Mouse (Mus musculus) embryonic facial prominence, embryonic 11.5 days (tissue): Measurements from ENCODE around the gene Gm2310. TPM values are rescaled to one million over a fixed set of nuclear protein-coding genes. Genes with fewer than 3 reads are reported as not detected.
"Not testable (repeated sequence)": the region's sequence is repeated elsewhere in the genome, so short reads cannot be mapped to it uniquely, and the experiment has no call there.

Experiments used
- ATAC-seq: fragments of 200-750 bp; cut with Nextera tagmentation; replicated peaks from 2 replicates; pipeline ENCODE4 v1.8.0; 2017; ENCODE audit warnings: low read depth; ENCODE audit not compliant: insufficient number of reproducible peaks, low FRiP score, low TSS enrichment
- DNase-seq: peaks from one replicate; pipeline ENCODE4 v3.0.0-alpha.2; 2015; ENCODE audit warnings: low spot score
- H3K27ac ChIP-seq: fragments of 300-500 bp; sonication (generic); replicated peaks from 2 replicates; pipeline ENCODE4 v1.5.1; 2014; ENCODE audit warnings: mild to moderate bottlenecking, low read depth, low read length, control low read depth
- H3K27me3 ChIP-seq: fragments of 300-500 bp; sonication (generic); 2 replicates; pipeline ENCODE4 v1.6.1; 2014; ENCODE audit warnings: mild to moderate bottlenecking, low read length, moderate library complexity, mixed read lengths; ENCODE audit not compliant: control insufficient read depth, insufficient read depth
- H3K36me3 ChIP-seq: fragments of 300-500 bp; sonication (generic); replicated peaks from 2 replicates; pipeline ENCODE4 v1.6.1; 2014; ENCODE audit warnings: low read depth, mild to moderate bottlenecking, low read length, moderate library complexity, mixed read lengths; ENCODE audit not compliant: control insufficient read depth, insufficient read depth
- H3K4me1 ChIP-seq: fragments of 300-500 bp; sonication (generic); 2 replicates; pipeline ENCODE4 v1.6.1; 2014; ENCODE audit warnings: low read length, mixed read lengths; ENCODE audit not compliant: control insufficient read depth, insufficient read depth
- H3K4me2 ChIP-seq: fragments of 300-500 bp; sonication (generic); 2 replicates; pipeline ENCODE4 v1.6.1; 2014; ENCODE audit warnings: low read depth, mild to moderate bottlenecking, control low read depth, low read length, moderate library complexity
- H3K4me3 ChIP-seq: fragments of 300-500 bp; sonication (generic); 2 replicates; pipeline ENCODE4 v1.5.1; 2014; ENCODE audit warnings: low read depth, low read length, control low read depth
- H3K9ac ChIP-seq: fragments of 300-500 bp; sonication (generic); replicated peaks from 2 replicates; pipeline ENCODE4 v1.6.1; 2014; ENCODE audit warnings: mild to moderate bottlenecking, control low read depth, low read length
- H3K9me3 ChIP-seq: fragments of 300-500 bp; sonication (generic); replicated peaks from 2 replicates; pipeline ENCODE4 v1.6.1; 2016; ENCODE audit warnings: mild to moderate bottlenecking, low read length, inconsistent platforms, mixed read lengths; ENCODE audit not compliant: control insufficient read depth
- WGBS: fragments of 180-500 bp; shearing (Covaris S2); extraction: QIAGEN DNeasy Blood & Tissue Kit; methylation state at CpG from one replicate; pipeline ENCODE4 v1.1.7; 2014; 5-methylcytosine and 5-hydroxymethylcytosine counted together
- polyA plus RNA-seq: library from polyadenylated mRNA; unstranded; fragments of >200 nt; fragmentation: Nextera tagmentation; extraction: Ambion mirVana; gene quantifications from 2 replicates; pipeline ENCODE4 v1.2.1, GENCODE M21; 2014

The Gm2310 gene
- not detected in 2 replicates for polyA plus RNA-seq

DNA sequence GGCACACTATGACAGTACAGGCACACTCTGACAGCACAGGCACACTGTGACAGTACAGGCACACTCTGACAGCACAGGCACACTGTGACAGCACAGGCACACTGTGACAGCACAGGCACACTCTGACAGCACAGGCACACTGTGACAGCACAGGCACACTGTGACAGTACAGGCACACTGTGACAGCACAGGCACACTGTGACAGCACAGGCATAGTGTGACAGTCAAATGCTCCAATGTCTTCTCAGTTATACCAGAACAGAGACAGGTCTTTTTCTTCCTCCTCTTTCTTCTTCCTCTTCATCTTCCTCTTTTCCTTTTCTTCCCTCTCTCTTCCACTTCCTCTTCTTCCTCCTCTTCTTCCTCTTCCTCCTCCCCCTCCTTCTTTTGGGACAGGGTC is at the start of gene Gm2310:
Gene Gm2310 (minus strand): TSS at position 101 of the 400 bp plus-strand sequence.
- not testable (repeated sequence) for H3K27me3 ChIP-seq, H3K9ac ChIP-seq, ATAC-seq, H3K4me2 ChIP-seq, DNase-seq, H3K36me3 ChIP-seq, H3K9me3 ChIP-seq, H3K27ac ChIP-seq, H3K4me1 ChIP-seq, H3K4me3 ChIP-seq

DNA sequence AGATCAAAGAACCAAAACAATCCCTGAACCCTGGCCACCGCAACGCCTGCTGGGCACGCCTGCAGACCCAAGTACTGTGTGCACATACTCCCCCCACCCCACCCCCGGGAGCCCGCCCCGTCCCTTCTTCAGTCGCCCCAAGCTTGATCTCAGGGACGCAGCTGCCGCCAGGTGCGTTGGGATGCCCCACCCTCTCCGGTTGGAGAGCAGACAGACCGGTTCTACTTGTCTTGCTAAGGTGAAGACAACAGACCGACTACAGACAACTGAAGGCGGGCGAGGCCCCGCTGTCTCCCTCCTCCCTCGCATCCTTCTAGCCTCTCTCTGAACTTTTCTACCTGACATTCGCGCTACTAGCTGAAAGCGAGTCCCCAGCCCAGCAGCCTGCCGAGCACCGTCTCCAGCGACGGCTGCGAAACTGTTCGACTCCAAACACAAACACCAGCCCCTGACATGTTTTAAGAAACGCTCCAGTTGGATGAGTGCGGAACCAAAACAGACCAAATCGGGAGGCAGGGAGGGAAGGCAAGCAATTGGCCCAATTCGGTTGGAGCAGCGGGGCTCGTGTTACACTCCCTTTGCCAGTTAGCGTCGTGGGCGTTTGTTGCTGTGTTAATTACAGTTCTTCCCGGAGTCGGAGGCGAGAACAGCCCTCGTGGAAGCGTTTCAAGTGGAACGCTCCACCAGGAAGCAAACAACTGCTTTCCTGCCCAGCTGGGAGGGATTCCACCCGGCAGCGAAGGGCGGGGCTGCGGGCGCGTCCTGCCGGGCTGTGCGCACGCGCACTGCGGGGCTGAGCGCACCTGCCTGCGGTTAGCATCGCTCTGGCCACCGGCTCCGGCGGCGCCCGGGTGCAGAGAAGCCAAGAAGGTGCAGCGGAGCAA is 49.1 kb upstream of the Gm2310 start:
- H3K27ac ChIP-seq, result peak overlapping the region; percentile 44
- peaks cover 4% of the 10 kb centered on the region for H3K4me1 ChIP-seq
- peak overlapping the region; percentile 50 for H3K4me3 ChIP-seq
- no peaks in the 10 kb centered on the region; the same call in 1 of the 2 replicates for H3K27me3 ChIP-seq
- no peaks in the 10 kb centered on the region for H3K9me3 ChIP-seq
- under 1% methylated on average over 61 of the region's 61 CpGs for WGBS
- H3K9ac ChIP-seq, result peak overlapping the region; percentile 27
- peak; percentile 82 for ATAC-seq
- peak overlapping the region; percentile 92 for H3K4me2 ChIP-seq
- no peaks in the 10 kb centered on the region for H3K36me3 ChIP-seq
- DNase-seq, result peak; percentile 83

DNA sequence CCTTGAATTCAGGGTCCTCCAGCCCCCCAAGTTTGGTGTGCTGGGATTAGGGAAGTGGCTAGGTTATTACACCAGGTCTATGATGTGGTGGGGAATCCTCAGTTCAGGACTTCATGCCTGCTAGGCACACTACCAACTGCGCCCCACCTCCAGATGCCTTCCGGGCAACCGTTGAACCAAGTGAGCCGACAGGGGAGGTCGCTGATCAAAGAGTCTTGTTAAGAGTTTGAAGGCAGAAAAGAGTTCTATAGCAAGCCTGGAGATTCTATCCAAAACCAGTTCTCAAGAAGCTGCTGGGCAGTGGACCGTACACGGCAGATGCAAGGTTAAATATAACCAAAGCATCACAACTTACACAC is 48.5 kb upstream of the Gm2310 start:
- WGBS, result 7% methylated on average over 7 of the region's 7 CpGs
- Histone ChIP-seq H3K27me3 (no peaks in the 10 kb centered on the region; the same call in 1 of the 2 replicates), H3K4me2 (peak overlapping the region; percentile 92), H3K36me3 (no peaks in the 10 kb centered on the region), H3K4me1 (peaks cover 4% of the 10 kb centered on the region), H3K27ac (0 out of 2 replicates have a peak overlapping the region, but pooled peaks have one; percentile 41), H3K9ac (no peak overlapping the region), H3K4me3 (peak overlapping the region; percentile 50), H3K9me3 (no peaks in the 10 kb centered on the region)
- ATAC-seq (no peak), DNase-seq (no peak)

DNA sequence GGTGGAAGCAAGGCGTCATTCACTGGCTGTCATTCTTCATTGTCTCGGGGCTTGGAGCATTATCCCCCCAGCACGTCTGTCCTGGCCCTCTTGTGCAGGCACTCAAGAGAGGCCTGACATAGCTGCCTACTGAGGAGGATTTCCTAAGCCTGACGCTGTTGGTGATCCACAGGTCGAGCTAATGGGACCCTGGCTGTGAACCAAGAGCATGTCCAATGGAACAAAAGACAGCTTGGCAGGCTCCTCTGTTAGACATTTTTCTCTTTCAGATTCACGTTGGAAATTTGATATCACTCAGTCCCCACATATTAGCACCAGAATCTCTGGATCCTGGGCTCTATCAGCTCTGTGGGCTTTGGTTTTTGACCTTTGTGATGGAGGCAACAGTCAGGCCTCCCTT is 45.7 kb upstream of the Gm2310 start:
- no peak for DNase-seq
- no peak for ATAC-seq
- Histone ChIP-seq H3K4me3 (no peak overlapping the region), H3K9ac (no peak overlapping the region), H3K4me1 (peaks cover 4% of the 10 kb centered on the region), H3K36me3 (no peaks in the 10 kb centered on the region), H3K27me3 (no peaks in the 10 kb centered on the region; the same call in 1 of the 2 replicates), H3K4me2 (no peak overlapping the region), H3K27ac (no peak overlapping the region), H3K9me3 (no peaks in the 10 kb centered on the region)
- WGBS, result 55% methylated on average over 6 of the region's 6 CpGs

DNA sequence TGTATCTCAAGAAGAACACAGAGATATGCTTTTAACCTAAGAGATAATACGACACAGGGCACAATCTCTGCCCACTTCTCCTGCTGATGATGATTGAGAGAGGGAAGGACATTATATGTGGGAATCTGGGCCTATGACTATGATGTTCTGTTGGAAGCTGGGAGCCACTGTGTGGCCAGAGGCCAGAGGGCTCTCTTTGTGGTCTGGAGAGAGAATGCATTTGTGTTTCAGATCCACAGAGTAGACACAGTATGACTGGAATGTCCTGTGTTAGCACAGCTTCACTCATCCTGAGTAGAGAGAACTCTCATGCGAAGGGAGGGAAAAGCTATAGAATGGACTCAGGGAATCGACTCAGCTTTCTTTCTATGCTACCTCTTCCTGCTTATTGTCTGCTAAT is 44.6 kb upstream of the Gm2310 start:
- no peaks in the 10 kb centered on the region; the same call in 1 of the 2 replicates for H3K4me1 ChIP-seq
- no peak overlapping the region for H3K4me2 ChIP-seq
- ATAC-seq, result no peak
- no peak overlapping the region for H3K9ac ChIP-seq
- no peak for DNase-seq
- 84% methylated on average over 3 of the region's 3 CpGs for WGBS
- H3K9me3 ChIP-seq, result no peaks in the 10 kb centered on the region
- H3K4me3 ChIP-seq, result no peak overlapping the region
- H3K36me3 ChIP-seq, result no peaks in the 10 kb centered on the region
- H3K27me3 ChIP-seq, result no peaks in the 10 kb centered on the region; the same call in 1 of the 2 replicates
- no peak overlapping the region for H3K27ac ChIP-seq

DNA sequence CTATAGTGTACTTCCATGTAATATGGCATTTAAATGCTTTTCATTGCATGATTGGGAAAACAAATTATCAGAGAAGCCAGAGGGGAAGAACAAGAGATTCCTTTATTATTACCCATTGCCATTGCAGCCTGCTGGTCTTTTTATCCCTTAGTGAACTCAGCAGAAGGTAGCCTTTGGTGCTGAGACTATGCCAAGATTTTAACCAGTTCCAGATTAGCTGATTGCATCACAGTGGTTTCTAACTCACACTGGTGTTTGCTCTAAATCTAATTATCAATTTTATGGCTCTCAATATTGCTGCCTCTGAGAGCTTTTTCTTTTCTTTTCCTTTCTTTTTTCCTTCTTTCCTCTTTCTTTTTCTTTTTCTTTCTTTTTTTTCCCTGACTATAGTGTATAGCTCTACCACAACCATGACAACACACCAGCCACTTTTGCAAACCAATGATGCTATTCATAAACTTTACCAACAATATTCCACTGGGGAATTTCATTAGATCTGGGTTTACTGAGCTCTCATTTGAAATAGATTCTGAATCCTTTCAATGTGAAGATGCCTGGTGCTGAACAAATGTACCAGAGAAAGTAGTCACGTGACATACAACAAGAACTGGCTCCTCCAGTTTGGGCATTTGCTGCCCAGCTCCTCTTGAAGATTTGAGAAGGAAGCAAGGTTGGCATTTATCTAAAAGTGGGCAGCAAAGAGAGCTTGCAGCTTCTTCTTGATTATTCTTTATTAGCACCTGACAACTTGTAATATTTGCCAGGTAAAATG is 43.9 kb upstream of the Gm2310 start:
- DNase-seq (peak; percentile 62), ATAC-seq (no peak)
- Histone ChIP-seq H3K9me3 (no peaks in the 10 kb centered on the region), H3K27me3 (no peaks in the 10 kb centered on the region; the same call in 1 of the 2 replicates), H3K4me3 (no peak overlapping the region), H3K36me3 (no peaks in the 10 kb centered on the region), H3K4me1 (no peaks in the 10 kb centered on the region), H3K27ac (no peak overlapping the region), H3K9ac (no peak overlapping the region), H3K4me2 (no peak overlapping the region)
- WGBS, result 79% methylated on average over 1 of the region's 1 CpGs

DNA sequence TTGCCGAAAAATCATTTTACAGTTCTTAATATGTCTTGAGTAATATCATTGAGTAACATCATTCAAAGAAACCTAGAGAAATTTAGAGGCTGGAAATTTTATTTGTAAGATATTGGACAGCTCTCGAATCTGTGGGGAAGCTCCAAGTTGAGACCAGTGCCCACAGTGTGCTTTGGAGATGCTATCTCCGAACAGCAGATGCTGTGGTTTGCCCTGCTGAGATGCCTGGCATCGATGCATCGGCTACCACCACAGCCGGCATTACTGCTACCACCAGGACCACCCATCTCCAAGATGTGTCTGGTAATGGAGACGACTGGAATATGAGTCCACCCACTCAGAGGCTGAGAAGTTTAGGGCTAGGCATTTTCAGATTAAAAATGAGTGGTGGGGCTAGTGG is 43.0 kb upstream of the Gm2310 start:
- 92% methylated on average over 7 of the region's 7 CpGs for WGBS
- ATAC-seq, result no peak
- no peaks in the 10 kb centered on the region for H3K9me3 ChIP-seq
- no peaks in the 10 kb centered on the region for H3K36me3 ChIP-seq
- H3K4me1 ChIP-seq, result no peaks in the 10 kb centered on the region
- no peak for DNase-seq
- no peak overlapping the region for H3K4me3 ChIP-seq
- no peaks in the 10 kb centered on the region for H3K27me3 ChIP-seq
- no peak overlapping the region for H3K27ac ChIP-seq
- no peak overlapping the region for H3K9ac ChIP-seq
- H3K4me2 ChIP-seq, result no peak overlapping the region

DNA sequence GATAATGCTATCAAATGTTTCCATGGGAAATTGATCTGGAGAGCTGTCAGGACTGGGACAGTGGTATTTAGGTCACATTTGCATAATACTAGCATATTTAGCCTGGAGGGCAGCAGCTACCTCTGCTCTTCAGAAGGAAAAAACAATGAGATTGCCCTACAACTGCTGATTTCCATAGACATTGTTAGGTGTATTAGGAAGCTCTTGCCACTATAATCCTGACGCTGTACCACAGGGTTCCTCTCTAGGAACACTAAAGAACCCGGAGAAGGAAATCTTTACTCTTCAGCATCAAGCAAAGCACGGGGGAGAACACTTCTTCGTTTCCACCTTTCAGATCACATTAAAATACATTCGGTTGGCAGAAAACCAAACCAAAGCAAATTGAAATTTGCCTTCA is 11.4 kb upstream of the Gm2310 start:
- H3K4me2 ChIP-seq, result no peak overlapping the region
- ATAC-seq, result no peak
- H3K27me3 ChIP-seq, result no peaks in the 10 kb centered on the region
- H3K27ac ChIP-seq, result no peak overlapping the region
- H3K9me3 ChIP-seq, result no peaks in the 10 kb centered on the region
- H3K4me1 ChIP-seq, result no peaks in the 10 kb centered on the region
- no peaks in the 10 kb centered on the region for H3K36me3 ChIP-seq
- WGBS, result 71% methylated on average over 5 of the region's 5 CpGs
- H3K4me3 ChIP-seq, result no peak overlapping the region
- DNase-seq, result no peak
- H3K9ac ChIP-seq, result no peak overlapping the region
